Mouse (Mus musculus) c-Kit-positive CD71-negative TER-119-negative erythroid progenitor cells, embryonic 14.5 days (primary cell): ENCODE measurements at regions not wholly inside any gene's neighbourhood (a gene's known extent, or its start where the extent isn't known, plus 50 kb on each side); places are given as distances from the start of the nearest gene placed in this dataset.
A peak's percentile ranks its signal among the peaks of the same experiment; 100 is the strongest.

Experiments
- DNase-seq: peaks from one replicate; pipeline ENCODE4 v3.0.0-alpha.2; 2013; ENCODE audit warnings: low read depth

DNA sequence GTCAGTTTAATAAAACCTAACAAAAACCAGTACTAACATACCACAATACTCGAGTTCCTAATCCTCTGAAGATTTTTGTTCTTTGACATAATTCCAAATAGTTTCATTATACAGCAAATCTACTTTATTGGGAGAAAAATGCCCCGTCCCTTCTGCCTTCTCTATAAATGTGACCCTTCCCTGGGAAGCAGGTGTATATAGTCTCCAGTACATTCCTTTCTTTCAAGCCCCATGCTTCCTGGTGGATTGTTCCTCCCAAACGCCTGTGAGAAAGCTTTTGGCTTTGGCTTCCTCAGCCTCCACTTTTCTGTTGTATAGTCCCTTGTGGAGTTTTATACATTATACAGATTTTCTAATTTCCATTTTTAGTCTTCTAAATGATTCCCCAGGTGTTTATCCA is 1001.8 kb upstream of the Tenm3 start:
- DNase-seq, result no peak

GRCm38 (mm10) chr8:49831970-49832369 is 988.2 kb upstream of the Tenm3 start:
- no peak for DNase-seq

DNA sequence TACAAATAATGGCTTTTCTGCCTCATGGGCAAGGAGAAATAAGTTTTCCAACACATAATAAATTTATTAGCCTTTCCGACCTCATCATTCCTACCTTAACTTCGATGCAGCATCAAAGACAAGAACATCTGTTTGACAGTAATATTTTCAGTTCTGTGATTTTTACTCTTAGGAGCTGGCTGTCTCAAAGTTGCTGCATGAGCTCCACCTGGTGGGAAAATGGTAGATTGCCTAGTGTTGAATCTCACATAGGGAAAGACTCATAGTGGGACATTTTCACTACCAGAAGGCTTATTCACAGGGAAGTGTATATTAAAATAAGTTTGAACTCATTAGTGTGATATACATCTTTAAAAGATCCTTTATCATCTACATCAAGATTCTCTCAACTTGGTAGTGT is 985.6 kb upstream of the Tenm3 start:
- peak; percentile 5 for DNase-seq

- no peak for DNase-seq
Observed at GRCm38 (mm10) chr8:49826231-49826630, 982.5 kb upstream of the Tenm3 start.

GRCm38 (mm10) chr8:49825000-49825399 is 981.2 kb upstream of the Tenm3 start:
- no peak for DNase-seq

GRCm38 (mm10) chr8:49822791-49823190 is 979.0 kb upstream of the Tenm3 start:
- no peak for DNase-seq

- DNase-seq, result no peak
Observed at GRCm38 (mm10) chr8:49799236-49799635, 955.5 kb upstream of the Tenm3 start.

GRCm38 (mm10) chr8:49796741-49797140 is 953.0 kb upstream of the Tenm3 start:
- DNase-seq, result no peak

GRCm38 (mm10) chr8:49794491-49794890 is 950.7 kb upstream of the Tenm3 start:
- DNase-seq, result no peak

DNA sequence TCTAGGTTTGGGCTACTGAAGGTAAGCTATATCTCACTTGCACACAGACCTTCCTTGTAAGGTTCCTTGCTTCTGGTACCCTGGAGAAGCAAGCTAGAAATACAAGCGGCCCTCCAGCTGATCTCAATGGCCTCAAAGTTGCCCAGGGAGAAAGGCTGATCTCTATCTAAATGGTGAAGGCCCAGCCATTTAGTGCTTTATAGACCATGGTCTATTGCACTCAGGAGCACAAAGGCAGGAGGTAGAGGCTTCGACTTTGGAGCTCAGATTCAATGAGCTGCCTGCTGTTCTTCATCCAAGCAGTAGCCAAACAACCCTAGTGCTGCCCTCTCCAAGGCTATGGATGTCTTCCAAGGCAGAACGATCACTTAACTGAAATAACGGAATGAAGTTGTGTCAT is 926.1 kb upstream of the Tenm3 start:
- no peak for DNase-seq

GRCm38 (mm10) chr8:49738043-49738442 is 894.3 kb upstream of the Tenm3 start:
- DNase-seq, result no peak

- no peak for DNase-seq
Observed at GRCm38 (mm10) chr8:49729156-49729555, 885.4 kb upstream of the Tenm3 start.

DNA sequence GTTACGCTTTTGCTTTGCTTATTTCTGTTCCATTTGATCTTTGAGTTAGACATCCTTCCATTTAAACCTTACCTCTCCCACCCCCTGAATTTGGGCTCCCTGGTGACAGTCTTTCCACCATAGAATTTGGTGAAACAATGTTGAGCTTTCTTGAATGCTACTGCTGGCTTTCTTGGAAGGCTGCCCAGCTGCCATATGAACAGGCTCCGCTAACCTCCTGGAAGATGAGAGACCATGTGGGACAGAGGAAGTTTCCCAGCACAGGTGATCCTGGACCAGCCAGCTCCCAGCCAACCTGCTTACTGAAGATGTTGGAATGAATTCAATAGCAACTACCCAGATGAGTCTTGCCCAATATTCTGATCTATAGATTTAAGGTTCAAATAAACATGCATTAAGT is 868.6 kb upstream of the Tenm3 start:
- no peak for DNase-seq

DNA sequence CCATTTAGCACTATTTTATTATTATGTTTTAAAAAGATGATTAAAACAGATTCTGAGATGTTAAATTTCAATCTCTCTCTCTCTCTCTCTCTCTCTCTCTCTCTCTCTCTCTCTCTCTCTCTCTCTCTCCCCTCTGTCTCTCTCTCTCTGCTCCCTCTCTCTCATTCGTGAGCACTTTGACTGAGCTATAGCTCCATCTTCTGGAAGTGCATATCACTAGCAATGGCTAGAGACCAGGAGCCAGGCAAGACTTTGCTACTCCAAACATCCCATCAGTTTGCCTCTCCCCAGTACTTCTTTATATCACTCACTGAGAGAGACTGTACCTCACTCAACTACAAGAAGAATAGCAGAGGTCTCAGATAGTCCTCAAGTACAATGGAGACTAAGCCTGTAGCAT is 865.0 kb upstream of the Tenm3 start:
- DNase-seq, result no peak

GRCm38 (mm10) chr8:49699058-49699457 is 855.3 kb upstream of the Tenm3 start:
- no peak for DNase-seq

GRCm38 (mm10) chr8:49696709-49697108 is 853.0 kb upstream of the Tenm3 start:
- DNase-seq, result no peak
